Mouse (Mus musculus) liver, postnatal 0 days (tissue): ENCODE data around the gene Zfp326.

Experiments
- CTCF ChIP-seq: sonication (generic); IDR thresholded peaks from 2 replicates; pipeline ENCODE4 v1.5.1; 2016; ENCODE audit warnings: antibody characterized with exemption, low read depth
- EP300 ChIP-seq: IDR thresholded peaks from 2 replicates; pipeline ENCODE4 v1.6.1; 2016; ENCODE audit warnings: antibody characterized with exemption, low read depth, mild to moderate bottlenecking

- no peak for TF ChIP-seq CTCF
- no peak for TF ChIP-seq EP300
Observed at GRCm38 (mm10) chr5:105867427-105867826, 8.9 kb upstream of the Zfp326 start.
